Mouse (Mus musculus) megakaryocyte-erythroid progenitor cell, adult 5 weeks (primary cell): Measurements from ENCODE around the gene Atp6v1g3. TPM values are rescaled to one million over a fixed set of nuclear protein-coding genes. Genes with fewer than 3 reads are reported as not detected.

Source experiments
- polyA plus RNA-seq: library from polyadenylated mRNA; stranded (reverse); fragments of >175 nt; gene quantifications from 2 replicates; pipeline ENCODE4 v1.2.3, GENCODE M21; 2012

Atp6v1g3 gene
- not detected in 2 replicates for polyA plus RNA-seq

DNA sequence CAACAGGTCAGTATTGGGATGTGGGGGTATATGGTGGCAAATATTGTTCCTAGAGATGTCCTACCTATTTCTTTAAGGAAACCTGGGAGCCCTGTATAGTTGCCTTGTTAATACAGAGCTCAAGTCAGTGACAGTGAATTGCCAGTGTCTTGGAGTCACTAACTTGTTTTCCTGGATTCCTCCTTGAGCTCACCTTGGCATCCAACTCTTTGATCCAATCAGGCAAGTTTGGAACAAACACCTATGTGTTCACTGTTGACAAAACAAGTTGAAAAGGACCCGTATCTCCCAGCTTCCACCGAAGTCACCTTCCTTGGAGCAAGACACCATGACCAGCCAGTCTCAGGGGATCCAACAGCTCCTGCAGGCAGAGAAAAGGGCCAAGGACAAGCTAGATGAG lies at the start of gene Atp6v1g3:
TSS of gene Atp6v1g3 (plus strand) at position 301 of the 400 bp plus-strand sequence.

Other genes with a start within 250 kb of the Atp6v1g3 start
- gene Ptprc, start 98.0 kb upstream of the Atp6v1g3 start, polyA plus RNA-seq: 22.3 and 26.4 TPM in 2 replicates